Mouse (Mus musculus) intestine, embryonic 16.5 days (tissue): ENCODE measurements at regions not wholly inside any gene's neighbourhood (a gene's known extent, or its start where the extent isn't known, plus 50 kb on each side); places are given as distances from the start of the nearest gene placed in this dataset. TPM values are rescaled to one million over a fixed set of nuclear protein-coding genes. Genes with fewer than 3 reads are reported as not detected.

Experiments
- ATAC-seq: fragments of 200-750 bp; cut with Nextera tagmentation; 2 replicates; pipeline ENCODE4 v1.8.0; 2017; ENCODE audit warnings: moderate TSS enrichment, moderate library complexity
- H3K27ac ChIP-seq: fragments of 300-500 bp; sonication (generic); 2 replicates; pipeline ENCODE4 v1.5.1; 2014; ENCODE audit warnings: mild to moderate bottlenecking, low read length
- H3K27me3 ChIP-seq: fragments of 300-500 bp; sonication (generic); replicated peaks from 2 replicates; pipeline ENCODE4 v1.6.1; 2014; ENCODE audit warnings: low read length, control low read depth, mixed read lengths; ENCODE audit not compliant: control insufficient read depth, insufficient read depth
- H3K36me3 ChIP-seq: fragments of 300-500 bp; sonication (generic); 2 replicates; pipeline ENCODE4 v1.6.1; 2014; ENCODE audit warnings: low read length, control low read depth; ENCODE audit not compliant: control insufficient read depth, insufficient read depth
- H3K4me1 ChIP-seq: fragments of 300-500 bp; sonication (generic); 2 replicates; pipeline ENCODE4 v1.6.1; 2014; ENCODE audit warnings: low read length, control low read depth, mixed read lengths; ENCODE audit not compliant: control insufficient read depth, insufficient read depth
- H3K4me2 ChIP-seq: fragments of 300-500 bp; sonication (generic); 2 replicates; pipeline ENCODE4 v1.6.1; 2014; ENCODE audit warnings: low read depth, low read length, control low read depth
- H3K4me3 ChIP-seq: fragments of 300-500 bp; sonication (generic); 2 replicates; pipeline ENCODE4 v1.5.1; 2014; ENCODE audit warnings: mild to moderate bottlenecking, low read length
- H3K9ac ChIP-seq: fragments of 300-500 bp; sonication (generic); 2 replicates; pipeline ENCODE4 v1.6.1; 2014; ENCODE audit warnings: low read depth, low read length
- H3K9me3 ChIP-seq: fragments of 300-500 bp; sonication (generic); 2 replicates; pipeline ENCODE4 v1.6.1; 2016; ENCODE audit warnings: low read length, control low read depth; ENCODE audit not compliant: control insufficient read depth
- WGBS: fragments of 180-500 bp; shearing (Covaris S2); extraction: QIAGEN DNeasy Blood & Tissue Kit; methylation state at CpG from one replicate; pipeline ENCODE4 v1.1.7; 2014; 5-methylcytosine and 5-hydroxymethylcytosine counted together
- microRNA-seq: library from miRNA; unstranded; fragments of <30 nt; microRNA quantifications from one replicate; pipeline ENCODE4, GENCODE M21; 2016

DNA sequence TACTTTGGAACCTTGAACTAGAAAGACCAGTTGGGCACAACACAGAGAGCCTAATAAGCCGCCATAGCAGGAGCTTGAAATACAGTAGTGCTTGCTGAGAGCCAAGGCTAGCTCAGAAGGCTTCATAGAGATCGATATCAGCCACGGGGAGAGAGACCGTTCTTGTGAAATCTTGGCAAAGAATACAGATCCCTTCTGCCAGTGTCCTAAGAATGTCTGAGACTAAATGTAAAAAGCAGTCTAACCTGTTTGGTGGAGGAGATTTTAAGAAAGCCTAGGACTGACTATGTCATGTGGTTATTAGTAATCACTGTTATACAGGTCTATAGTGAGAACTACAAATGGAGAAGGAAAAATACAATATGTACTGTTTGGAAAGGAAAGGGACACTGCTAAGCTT lies 59.1 kb upstream of the Klf3 start:
- no peaks in the 10 kb centered on the region for H3K9me3 ChIP-seq
- no peak overlapping the region for H3K4me3 ChIP-seq
- H3K4me2 ChIP-seq = no peak overlapping the region
- H3K9ac ChIP-seq = no peak overlapping the region
- no peak overlapping the region for H3K27ac ChIP-seq
- peaks cover 8% of the 10 kb centered on the region; the same call in 1 of the 2 replicates for H3K4me1 ChIP-seq
- WGBS = 90% methylated on average over 4 of the region's 4 CpGs
- no peak for ATAC-seq
- H3K36me3 ChIP-seq = no peaks in the 10 kb centered on the region
- no peaks in the 10 kb centered on the region for H3K27me3 ChIP-seq

- Histone ChIP-seq H3K4me3 (no peak overlapping the region), H3K27ac (no peak overlapping the region), H3K4me1 (peaks cover 3% of the 10 kb centered on the region; the same call in 1 of the 2 replicates), H3K9me3 (no peaks in the 10 kb centered on the region), H3K9ac (no peak overlapping the region), H3K36me3 (no peaks in the 10 kb centered on the region), H3K4me2 (no peak overlapping the region), H3K27me3 (no peaks in the 10 kb centered on the region)
- ATAC-seq = no peak
- 88% methylated on average over 5 of the region's 5 CpGs for WGBS
Observed at GRCm38 (mm10) chr5:64744455-64744854, 58.7 kb upstream of the Klf3 start.

DNA sequence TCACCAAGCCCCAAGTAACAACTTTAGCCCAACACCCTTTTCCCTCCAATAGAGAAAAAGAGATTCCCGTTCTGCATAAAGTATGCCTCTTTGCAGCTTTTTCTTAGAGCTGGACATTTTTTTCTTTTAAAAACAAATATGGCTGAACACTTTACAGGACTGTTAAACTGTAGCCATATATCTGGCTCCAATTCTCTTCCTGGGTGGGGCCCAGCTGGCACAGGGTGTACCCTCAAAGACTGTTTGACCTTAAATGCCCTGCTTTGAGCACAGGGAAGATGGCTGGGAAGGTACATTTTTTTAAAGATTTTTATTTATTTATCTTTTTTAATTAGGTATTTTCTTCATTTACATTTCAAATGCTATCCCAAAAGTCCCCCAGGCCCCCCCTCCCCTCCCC lies 55.7 kb upstream of the Klf3 start:
- H3K4me1 ChIP-seq = peaks cover 11% of the 10 kb centered on the region
- H3K4me3 ChIP-seq = no peak overlapping the region
- ATAC-seq = no peak
- no peak overlapping the region for H3K27ac ChIP-seq
- H3K36me3 ChIP-seq = no peaks in the 10 kb centered on the region
- H3K27me3 ChIP-seq = no peaks in the 10 kb centered on the region
- WGBS = 80% methylated on average over 1 of the region's 1 CpGs
- no peak overlapping the region for H3K9ac ChIP-seq
- H3K4me2 ChIP-seq = no peak overlapping the region
- no peaks in the 10 kb centered on the region for H3K9me3 ChIP-seq

DNA sequence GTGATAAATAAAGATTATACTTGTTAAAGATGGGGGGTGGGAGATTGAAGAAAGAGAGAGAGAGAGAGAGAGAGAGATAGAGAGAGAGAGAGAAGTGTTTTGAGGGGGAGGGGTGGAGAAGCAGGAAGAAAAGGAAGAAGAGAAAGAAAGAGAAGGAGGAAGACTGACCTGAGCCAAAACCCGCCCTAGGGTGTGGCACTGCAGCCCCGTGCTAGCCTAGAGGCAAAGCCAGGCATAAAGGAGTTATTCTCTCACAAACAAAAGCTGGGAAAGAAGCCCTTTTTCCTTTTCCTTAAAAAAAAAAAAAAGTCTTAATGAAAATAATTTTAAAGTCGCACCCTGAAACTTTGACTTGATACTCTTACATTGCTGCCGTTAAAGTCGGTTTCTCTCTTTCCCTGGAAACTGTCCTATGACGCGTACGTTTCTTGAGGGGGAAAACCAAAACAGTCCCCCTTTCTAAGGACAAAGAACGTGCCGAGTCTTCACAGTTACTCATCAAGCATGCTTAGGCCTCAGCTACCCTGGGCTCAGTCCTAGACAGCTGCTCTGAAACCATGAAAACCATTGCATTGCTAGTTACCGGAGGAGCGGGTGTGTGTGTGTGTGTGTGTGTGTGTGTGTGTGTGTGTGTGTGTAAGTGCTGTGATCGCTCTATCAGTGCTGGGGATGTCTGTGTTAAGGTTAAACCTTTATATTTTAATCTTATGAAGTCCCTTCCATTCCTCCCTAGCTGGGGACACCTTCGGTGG lies 53.6 kb upstream of the Klf3 start:
- no peak for ATAC-seq
- 73% methylated on average over 14 of the region's 14 CpGs for WGBS
- peaks cover 11% of the 10 kb centered on the region for H3K4me1 ChIP-seq

GRCm38 (mm10) chr5:64750406-64750805 lies 52.8 kb upstream of the Klf3 start:
- Histone ChIP-seq H3K27ac (peak overlapping the region; percentile 52), H3K36me3 (no peaks in the 10 kb centered on the region), H3K9me3 (no peaks in the 10 kb centered on the region), H3K4me3 (no peak overlapping the region), H3K4me2 (no peak overlapping the region), H3K27me3 (no peaks in the 10 kb centered on the region), H3K9ac (no peak overlapping the region), H3K4me1 (peaks cover 11% of the 10 kb centered on the region)
- peak; percentile 83 for ATAC-seq
- WGBS = 72% methylated on average over 3 of the region's 3 CpGs

More for the DNA sequence above, 53.6 kb upstream of the Klf3 start:
- H3K9ac ChIP-seq = no peak overlapping the region
- no peaks in the 10 kb centered on the region for H3K36me3 ChIP-seq
- no peak overlapping the region for H3K4me3 ChIP-seq
- H3K4me2 ChIP-seq = no peak overlapping the region
- no peaks in the 10 kb centered on the region for H3K9me3 ChIP-seq
- no peak overlapping the region for H3K27ac ChIP-seq
- no peaks in the 10 kb centered on the region for H3K27me3 ChIP-seq

DNA sequence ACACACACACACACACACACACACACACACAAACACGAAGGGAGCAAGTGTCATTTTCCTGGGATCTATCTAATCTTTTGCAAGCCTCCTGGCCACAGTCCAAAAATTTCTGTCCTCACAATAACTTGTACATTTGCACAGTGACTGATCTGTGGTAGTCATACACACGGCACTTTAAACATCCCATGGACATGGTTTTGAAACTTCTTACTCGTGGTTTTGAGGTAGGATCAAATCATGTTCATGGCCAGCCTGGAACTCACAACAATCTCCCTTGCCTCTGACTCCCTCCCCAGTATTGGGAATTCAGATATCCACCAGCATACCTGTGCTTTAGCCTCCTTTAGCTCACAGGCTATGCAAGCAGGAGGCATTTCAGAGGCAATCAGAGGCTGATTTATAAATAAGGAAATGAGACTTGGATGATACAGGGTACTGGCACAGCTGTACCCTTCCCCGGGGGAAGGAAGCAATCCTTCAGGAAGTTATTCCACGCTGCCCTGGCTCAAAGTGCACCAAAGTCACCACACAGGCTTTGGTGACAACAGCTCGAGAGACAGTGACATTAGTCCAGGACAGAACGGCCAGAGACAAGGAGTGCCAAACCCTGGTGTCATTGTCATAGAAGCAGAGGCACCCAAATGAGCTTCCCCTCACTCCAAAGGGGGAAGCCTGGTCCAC lies 52.1 kb upstream of the Klf3 start:
- no peak overlapping the region for H3K4me2 ChIP-seq
- peak; percentile 68 for ATAC-seq

GRCm38 (mm10) chr5:64753142-64753750 lies 49.9 kb upstream of the Klf3 start:
- Histone ChIP-seq H3K4me1 (peaks cover 11% of the 10 kb centered on the region), H3K27me3 (no peaks in the 10 kb centered on the region), H3K9ac (no peak overlapping the region), H3K9me3 (no peaks in the 10 kb centered on the region), H3K4me2 (no peak overlapping the region), H3K4me3 (no peak overlapping the region), H3K36me3 (no peaks in the 10 kb centered on the region), H3K27ac (no peak overlapping the region)
- WGBS = 63% methylated on average over 7 of the region's 7 CpGs
- ATAC-seq = no peak

More for the DNA sequence above, 52.1 kb upstream of the Klf3 start:
- peak overlapping the region; percentile 27 for H3K27ac ChIP-seq
- no peak overlapping the region for H3K9ac ChIP-seq
- H3K4me1 ChIP-seq = peaks cover 11% of the 10 kb centered on the region
- H3K9me3 ChIP-seq = no peaks in the 10 kb centered on the region
- H3K4me3 ChIP-seq = no peak overlapping the region
- 30% methylated on average over 7 of the region's 7 CpGs for WGBS
- no peaks in the 10 kb centered on the region for H3K27me3 ChIP-seq
- no peaks in the 10 kb centered on the region for H3K36me3 ChIP-seq

Small RNA genes in the stretch of these regions (microRNA-seq; reads per million reads assigned to microRNA genes)
- not detected for gene Gm25306
